Mouse (Mus musculus) ES-E14 (cell line): ENCODE data around the gene Cdk5.

Source experiments
- CHD2 ChIP-seq: IDR thresholded peaks from 2 replicates; pipeline ENCODE4 v1.6.1; 2014; ENCODE audit warnings: mild to moderate bottlenecking, low read depth, low read length, inconsistent platforms
- HCFC1 ChIP-seq: IDR thresholded peaks from 2 replicates; pipeline ENCODE4 v1.6.1; 2012; ENCODE audit warnings: low read length, inconsistent platforms, borderline replicate concordance; ENCODE audit not compliant: insufficient read depth
- MAFK ChIP-seq: IDR thresholded peaks from 2 replicates; pipeline ENCODE4 v1.6.1; 2014; ENCODE audit warnings: mild to moderate bottlenecking, low read depth, low read length, inconsistent platforms; ENCODE audit not compliant: insufficient read depth
- ZC3H11A ChIP-seq: IDR thresholded peaks from 2 replicates; pipeline ENCODE4 v1.6.1; 2012; ENCODE audit warnings: low read depth, mild to moderate bottlenecking, inconsistent platforms, low read length, borderline replicate concordance
- ZNF384 ChIP-seq: IDR thresholded peaks from 2 replicates; pipeline ENCODE4 v1.6.1; 2012; ENCODE audit warnings: low read depth, low read length, inconsistent platforms

DNA sequence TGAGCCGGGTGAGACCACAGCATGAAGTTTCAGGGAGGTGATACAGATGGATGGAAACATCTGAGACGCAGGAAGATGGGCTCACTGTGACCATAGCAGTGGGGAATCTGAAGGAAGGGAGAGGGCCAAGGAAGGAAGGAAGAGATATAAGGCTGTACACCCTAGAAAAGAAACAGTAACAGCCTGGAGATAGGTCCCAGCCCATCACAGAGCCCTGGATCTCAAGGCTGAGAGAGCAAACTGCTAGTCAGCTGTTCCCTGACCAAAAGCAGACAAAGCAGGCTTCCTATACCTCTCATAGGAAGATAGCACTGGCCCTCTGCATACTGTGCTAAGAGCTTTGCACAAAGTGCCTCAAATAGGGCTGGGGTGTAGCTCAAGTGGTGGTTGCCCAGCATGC is 44.6 kb downstream of the Cdk5 start:
- TF ChIP-seq HCFC1 (no peak), ZC3H11A (no peak), ZNF384 (no peak), MAFK (no peak), CHD2 (no peak)
